Mouse (Mus musculus) bone marrow, adult 2 months (tissue): ENCODE results near the gene Rab42.

Experiments
- CTCF ChIP-seq: fragments of 200-500 bp; IDR thresholded peaks from 2 replicates; pipeline ENCODE4 v1.5.1; 2011; ENCODE audit warnings: low read length, control low read depth; ENCODE audit not compliant: control insufficient read depth, insufficient read depth
- POLR2A ChIP-seq: fragments of 200-500 bp; IDR thresholded peaks from 2 replicates; pipeline ENCODE4 v1.6.1; 2011; ENCODE audit warnings: low read depth, mild to moderate bottlenecking, control low read depth, low read length, borderline replicate concordance; ENCODE audit not compliant: control insufficient read depth

- TF ChIP-seq CTCF (no peak), POLR2A (no peak)
Measured at GRCm38 (mm10) chr4:132291624-132292335, 11.4 kb downstream of the Rab42 start.
